Mouse (Mus musculus) spleen, adult 2 months (tissue): ENCODE data around the gene Vmn1r2.
"Not testable (repeated sequence)": the region's sequence is repeated elsewhere in the genome, so short reads cannot be mapped to it uniquely, and the experiment has no call there.

Experiments used
- CTCF ChIP-seq: fragments of 200-500 bp; IDR thresholded peaks from 2 replicates; pipeline ENCODE4 v1.5.1; 2011; ENCODE audit warnings: mild to moderate bottlenecking, inconsistent platforms; ENCODE audit not compliant: insufficient read depth, insufficient read length, insufficient replicate concordance; ENCODE audit errors: extremely low read depth
- POLR2A ChIP-seq: fragments of 200-500 bp; IDR thresholded peaks from 2 replicates; pipeline ENCODE4 v1.6.1; 2011; ENCODE audit warnings: low read depth, low read length, inconsistent platforms

- not testable (repeated sequence) for TF ChIP-seq CTCF, POLR2A
These were observed 19.2 kb upstream of the Vmn1r2 start for GRCm38 (mm10) chr4:3147926-3148325.
